Mouse (Mus musculus) cerebellum, postnatal 10 days (tissue): ENCODE data around the gene Cideb.

ENCODE experiments used
- DNase-seq, 2 experiments: peaks; one replicate each; pipeline ENCODE4 v3.0.0; 2021; ENCODE audit warnings: mixed read lengths in 2 of 2

The Cideb gene

GRCm38 (mm10) chr14:55721700-55722437 lies 36.4 kb downstream of the Cideb start, which contains the start of gene Rabggta:
Gene Rabggta, minus strand, starts transcription at chr14:55722263.
- peak; percentile 97 to 98 for DNase-seq

GRCm38 (mm10) chr14:55721076-55721475 lies 37.2 kb downstream of the Cideb start:
- peak; percentile 25 to 35 for DNase-seq

GRCm38 (mm10) chr14:55720666-55721065 lies 37.6 kb downstream of the Cideb start:
- peak in 1 of 2 experiments; percentile 27 for DNase-seq

GRCm38 (mm10) chr14:55719737-55720136 lies 38.5 kb downstream of the Cideb start:
- no peak for DNase-seq

GRCm38 (mm10) chr14:55716884-55717283 lies 41.4 kb downstream of the Cideb start:
- no peak for DNase-seq

- DNase-seq: no peak
These were observed 42.0 kb downstream of the Cideb start for GRCm38 (mm10) chr14:55716271-55716670.

- DNase-seq: no peak
These were observed 43.4 kb downstream of the Cideb start for GRCm38 (mm10) chr14:55714893-55715292.

- no peak for DNase-seq
These were observed 44.5 kb downstream of the Cideb start, which contains the start of gene Tgm1 for GRCm38 (mm10) chr14:55713729-55714122. Gene Tgm1, minus strand, starts transcription at chr14:55713926.

- DNase-seq: no peak
These were observed 45.1 kb downstream of the Cideb start for GRCm38 (mm10) chr14:55713007-55713728.

- no peak for DNase-seq
These were observed 46.5 kb downstream of the Cideb start for GRCm38 (mm10) chr14:55711786-55712185.

- DNase-seq: no peak
These were observed 48.7 kb downstream of the Cideb start for GRCm38 (mm10) chr14:55709509-55709908.

- no peak for DNase-seq
These were observed 50.9 kb downstream of the Cideb start for GRCm38 (mm10) chr14:55707397-55707796.

- DNase-seq: no peak
These were observed 52.1 kb downstream of the Cideb start for GRCm38 (mm10) chr14:55706051-55706600.
